Mouse (Mus musculus) cerebellum, postnatal 25 days (tissue): ENCODE results near the gene Vangl2.
"Not testable (repeated sequence)": the region's sequence is repeated elsewhere in the genome, so short reads cannot be mapped to it uniquely, and the experiment has no call there.

Experiments used
- DNase-seq, 2 experiments: peaks; one replicate each; pipeline ENCODE4 v3.0.0; 2021; ENCODE audit warnings: mixed read lengths in 2 of 2

Gene Vangl2

DNA sequence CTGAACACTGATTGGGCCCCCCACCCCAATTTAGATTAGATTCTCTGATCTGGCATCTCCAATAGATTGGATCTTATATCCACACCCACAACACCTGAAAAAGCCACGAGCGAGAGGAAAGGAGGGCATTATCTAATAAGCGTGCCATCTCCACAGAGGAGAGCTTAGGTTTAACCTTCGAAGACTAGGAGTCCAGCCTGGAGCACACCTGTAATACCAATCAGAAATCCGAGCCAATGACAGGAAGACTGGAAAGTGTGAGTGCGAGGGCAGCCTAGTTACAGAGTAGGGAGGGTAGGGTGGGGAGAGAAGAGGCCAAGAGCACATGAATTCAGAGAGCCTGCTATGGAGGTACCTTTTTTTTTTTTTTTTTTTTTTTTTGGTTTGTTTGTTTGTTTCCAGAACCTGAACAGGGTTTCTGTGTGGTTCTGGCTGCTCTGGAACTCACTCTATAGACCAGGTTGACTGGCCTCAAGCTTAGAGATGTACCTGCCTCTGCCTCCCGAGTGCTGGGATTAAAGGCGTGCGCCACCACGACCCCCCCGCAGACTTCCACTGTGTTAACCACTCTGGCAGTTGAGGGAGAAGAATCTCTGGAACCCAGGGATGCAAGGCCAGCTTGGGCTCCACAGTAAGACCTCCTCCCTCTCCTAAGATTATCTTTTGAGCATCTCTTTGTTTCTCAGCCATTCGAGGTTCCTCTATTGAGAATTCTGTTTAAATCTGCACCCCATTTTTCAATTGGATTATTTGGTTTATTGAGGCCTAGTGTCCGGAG is 29.2 kb downstream of the Vangl2 start:
- no peak for DNase-seq

DNA sequence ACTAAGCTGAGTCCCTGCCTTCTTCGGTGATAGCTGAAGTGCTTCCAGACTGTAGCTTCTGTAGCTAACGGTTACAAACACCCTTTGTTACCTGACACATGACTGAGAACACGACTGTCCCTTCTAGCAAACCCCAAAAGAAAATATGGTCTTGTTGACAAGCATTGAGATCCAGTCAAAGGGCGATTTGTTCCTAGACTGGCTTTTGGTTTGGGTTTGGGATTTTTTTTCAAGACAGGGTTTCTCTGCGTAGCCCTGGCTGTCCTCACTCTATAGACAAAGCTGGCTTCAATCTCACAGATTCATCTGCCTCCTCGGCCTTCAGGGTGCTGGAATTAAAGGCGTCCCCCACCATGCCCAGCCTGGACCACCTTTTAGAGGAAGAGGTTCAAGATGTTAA is 31.5 kb downstream of the Vangl2 start:
- DNase-seq = no peak

DNA sequence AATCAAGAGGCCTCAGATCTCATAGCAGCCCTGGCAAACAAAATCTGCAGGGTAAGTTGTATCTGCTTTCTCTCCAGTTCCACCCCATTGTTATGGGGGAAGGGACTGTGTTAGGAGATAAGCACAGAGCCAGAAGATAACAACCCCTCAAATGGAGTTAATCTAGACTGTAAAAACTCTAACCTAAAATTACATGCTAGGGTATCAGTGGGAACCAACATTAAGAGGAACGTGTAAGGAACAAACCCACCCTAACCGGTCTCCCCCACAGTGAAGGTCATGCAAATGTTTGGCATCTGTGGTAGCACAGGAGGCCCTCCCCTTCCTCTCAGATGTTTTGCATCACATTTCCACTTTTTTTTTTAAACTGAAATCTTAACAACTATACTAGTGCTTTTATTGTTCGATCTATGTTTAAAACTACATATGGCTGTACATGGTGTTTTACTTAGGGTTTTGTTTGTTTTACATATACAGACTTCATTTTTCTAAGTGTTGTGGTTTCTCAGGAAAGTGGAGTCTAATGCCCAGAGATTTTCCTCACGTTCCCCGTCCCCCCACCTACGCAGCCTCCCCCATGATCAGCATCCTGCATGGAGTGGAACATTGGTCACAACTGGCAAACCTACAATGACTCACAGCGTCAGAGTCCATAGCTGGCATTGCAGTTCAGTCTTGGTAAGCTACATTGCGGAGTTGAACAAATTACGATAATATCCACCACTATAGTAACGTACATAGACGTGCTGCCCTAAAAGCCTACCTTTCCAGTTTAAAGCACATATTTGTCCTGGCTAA is 33.1 kb downstream of the Vangl2 start:
- no peak for DNase-seq

DNA sequence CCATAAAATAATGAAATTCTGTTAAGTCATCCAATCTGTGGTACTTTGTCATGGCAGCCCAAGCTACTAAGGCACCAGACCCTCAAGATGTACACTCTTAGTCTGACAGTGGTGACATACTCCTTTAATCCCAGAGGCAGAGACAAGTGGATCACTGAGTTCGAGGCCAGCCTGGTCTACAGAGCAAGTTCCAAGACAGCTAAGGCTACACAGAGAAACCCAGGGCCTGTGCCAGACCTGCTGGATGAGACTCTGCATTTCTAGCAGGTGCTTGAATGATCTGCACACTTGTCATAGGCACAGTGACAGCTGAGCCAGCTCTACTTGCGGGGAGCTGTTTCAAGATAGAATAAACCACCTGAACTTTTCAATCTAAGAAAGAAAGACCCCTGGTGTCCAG is 33.7 kb downstream of the Vangl2 start:
- DNase-seq = no peak

DNA sequence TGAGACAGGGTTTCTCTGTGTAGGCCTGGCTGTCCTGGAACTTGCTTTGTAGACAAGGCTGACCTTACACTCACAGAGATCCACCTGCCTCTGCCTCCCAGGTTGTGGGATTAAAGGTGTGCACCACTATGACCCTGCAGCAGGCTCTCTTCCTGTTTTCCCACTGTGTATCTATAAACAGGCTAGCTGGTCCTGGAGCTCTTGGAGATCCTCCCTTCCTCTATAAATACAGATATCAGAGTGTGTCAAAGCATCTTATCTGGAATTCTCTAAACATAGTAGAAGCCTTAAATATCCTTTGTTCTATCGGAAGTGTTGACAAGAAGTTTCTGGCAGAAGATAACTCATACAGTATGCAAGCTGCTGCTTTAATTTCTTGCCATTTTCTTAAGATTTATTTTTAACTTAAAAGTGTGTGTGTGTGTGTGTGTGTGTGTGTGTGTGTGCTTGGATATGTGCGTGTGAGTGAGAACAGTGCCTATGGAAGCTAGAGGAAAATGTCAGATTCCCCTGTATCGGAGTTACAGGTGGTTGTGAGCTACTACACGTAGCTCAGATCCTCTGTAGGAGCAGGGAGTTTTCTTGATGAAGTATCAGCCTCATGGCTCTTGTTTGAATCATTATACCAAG is 35.2 kb downstream of the Vangl2 start:
- DNase-seq = no peak

DNA sequence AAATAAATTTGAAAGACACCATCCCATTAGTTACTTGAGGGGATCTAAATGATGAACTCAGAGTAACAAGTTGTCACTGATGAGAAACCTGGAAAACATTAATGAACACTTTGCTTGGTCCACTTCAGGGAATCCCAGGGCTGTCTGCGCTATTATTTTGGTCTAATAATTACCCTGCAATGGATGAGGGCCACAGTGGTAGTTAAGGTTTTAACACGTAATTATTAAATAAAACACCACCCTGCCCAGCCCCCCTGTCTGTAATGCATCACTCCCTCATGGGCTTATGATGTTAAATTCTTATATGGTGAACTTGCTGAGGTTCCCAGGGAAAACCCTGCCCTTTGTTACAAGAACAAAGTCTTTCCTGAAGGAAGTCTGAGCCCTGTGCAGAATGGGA is 36.4 kb downstream of the Vangl2 start:
- no peak for DNase-seq

DNA sequence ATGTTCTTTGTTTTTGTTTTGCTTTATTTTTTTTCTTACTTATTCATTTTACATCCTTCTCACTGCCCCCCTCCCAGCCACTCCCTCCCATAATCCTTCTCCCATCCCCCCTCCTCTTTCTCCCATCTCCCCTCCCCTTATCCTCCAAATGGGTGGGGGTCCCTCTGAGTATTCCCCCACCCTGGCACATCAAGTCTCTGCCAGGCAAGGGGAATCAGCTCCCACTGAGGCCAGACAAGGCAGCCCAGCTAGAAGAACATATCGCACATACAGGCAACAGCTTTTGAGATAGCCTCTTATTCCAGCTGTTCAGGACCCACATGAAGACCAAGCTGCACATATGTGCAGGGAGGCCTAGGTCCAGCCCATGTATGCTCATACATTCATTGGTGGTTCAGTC is 44.1 kb downstream of the Vangl2 start:
- DNase-seq = no peak

DNA sequence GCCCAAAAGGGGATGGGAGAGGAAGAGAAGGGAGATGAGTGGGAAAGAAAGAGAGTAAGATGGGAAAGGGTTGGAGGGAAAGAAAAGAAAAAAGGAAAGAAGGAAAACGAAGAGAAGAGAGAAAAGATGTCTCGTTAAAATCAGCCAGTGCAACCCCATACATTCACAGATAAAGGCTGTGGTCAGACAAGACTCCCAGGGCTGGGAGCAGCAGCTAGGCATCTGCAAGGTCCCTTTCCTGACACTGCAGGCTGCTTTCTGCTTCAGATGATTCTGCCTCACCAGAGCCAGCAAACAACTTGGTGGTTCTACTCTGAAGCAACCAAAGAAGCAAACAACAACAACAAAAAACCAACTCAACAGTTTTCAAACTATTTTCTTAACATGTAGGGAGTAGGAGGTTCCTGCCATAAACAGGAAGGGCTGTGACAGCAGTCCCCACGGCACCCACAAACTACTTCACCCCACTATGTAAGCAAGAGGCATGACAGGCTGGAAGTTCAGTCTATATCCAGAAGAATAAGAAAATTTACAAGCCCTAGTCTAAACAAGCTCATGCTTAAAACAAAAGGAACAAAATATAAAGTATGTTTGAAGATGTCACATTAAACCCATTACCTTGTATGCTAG is 44.8 kb downstream of the Vangl2 start:
- DNase-seq = no peak

DNA sequence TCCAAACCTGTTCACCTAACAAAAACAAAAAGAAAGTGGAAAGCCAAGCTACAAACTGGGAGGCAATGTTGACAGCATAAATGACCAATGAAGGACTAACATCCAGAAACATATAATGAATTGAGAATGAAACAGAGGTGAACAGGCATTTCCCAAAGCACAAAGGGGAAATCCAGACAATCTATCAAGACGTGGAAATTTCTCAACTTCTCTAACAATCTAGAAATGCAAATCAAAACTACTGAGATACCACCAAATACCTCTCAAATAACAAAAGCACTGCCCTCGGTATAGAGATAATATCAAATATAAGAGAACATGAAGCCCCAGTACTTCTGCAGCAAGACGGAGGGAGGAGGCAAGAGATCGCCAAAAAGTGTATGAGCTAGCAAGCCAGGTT is 45.5 kb downstream of the Vangl2 start:
- no peak for DNase-seq

DNA sequence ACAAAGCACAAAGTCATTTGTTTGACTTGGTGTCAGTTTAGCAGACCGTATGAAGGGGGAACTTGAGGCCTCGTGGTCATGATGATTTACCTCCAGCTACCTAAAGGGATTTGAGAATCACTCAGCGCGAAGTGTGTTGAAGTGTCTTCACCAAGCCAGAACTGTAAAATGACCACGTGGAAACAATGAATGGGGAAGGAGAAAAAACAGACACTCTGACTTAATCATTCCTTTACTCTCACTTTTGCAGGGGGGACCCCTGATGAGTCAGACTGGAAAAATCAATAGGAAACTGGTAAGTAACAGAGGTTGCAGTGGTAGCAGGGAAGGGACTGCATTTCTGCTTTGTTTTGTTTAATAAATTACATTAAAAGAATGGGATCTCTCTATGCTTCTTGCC is 46.1 kb downstream of the Vangl2 start:
- no peak for DNase-seq

DNA sequence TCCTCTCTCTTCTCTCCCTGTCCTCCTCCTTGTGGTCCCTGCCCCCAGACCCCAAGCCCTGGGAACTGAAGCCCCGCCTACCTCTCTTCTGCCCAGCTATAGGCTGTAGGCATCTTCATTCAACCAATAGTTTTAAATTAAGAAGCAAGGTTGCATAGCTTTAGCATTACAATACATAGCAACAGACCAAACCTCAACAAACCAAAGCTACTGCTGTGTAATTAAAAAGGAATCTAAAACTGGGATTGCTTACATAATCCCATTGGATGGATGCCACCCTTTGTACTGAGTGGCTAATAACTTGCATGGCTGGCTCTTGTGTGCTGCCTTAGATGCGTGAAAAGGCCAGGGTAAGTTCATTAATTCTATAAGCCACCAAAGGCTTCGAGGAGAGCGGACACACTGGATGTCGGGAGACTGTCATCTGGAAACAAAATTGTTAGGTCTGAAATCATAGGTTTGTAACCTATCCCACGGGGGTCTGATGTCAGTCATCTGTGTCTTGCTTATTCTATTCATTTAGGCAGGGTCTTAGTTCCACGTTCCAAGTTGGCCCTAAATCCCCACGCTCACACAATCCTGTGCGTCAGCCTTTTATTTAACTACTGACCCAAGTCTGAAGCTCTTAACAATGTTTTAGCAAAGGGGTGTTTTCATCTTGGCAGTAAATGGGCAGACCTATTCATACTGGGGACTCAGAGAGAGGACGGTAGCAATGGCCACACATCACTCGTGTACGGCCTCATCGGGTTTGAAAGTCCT is 48.1 kb downstream of the Vangl2 start:
- no peak for DNase-seq

DNA sequence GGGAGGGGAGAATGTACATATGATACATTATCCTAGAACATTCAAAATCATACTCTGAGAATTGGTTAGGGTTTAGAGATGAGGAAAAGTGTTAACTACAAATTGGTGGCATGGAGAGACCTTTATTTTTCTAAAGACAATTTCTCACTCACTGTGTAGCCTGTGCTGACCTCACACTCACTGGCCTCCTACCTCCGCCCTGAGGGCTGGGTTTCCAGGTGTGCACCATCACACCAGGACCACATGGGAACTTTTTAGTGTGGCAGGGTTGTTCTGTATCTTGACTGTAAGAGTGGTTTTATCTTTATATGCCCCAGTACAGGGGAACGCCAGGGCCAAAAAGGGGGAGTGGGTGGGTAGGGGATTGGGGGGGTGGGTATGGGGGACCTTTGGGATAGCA is 50.4 kb downstream of the Vangl2 start:
- DNase-seq = no peak

DNA sequence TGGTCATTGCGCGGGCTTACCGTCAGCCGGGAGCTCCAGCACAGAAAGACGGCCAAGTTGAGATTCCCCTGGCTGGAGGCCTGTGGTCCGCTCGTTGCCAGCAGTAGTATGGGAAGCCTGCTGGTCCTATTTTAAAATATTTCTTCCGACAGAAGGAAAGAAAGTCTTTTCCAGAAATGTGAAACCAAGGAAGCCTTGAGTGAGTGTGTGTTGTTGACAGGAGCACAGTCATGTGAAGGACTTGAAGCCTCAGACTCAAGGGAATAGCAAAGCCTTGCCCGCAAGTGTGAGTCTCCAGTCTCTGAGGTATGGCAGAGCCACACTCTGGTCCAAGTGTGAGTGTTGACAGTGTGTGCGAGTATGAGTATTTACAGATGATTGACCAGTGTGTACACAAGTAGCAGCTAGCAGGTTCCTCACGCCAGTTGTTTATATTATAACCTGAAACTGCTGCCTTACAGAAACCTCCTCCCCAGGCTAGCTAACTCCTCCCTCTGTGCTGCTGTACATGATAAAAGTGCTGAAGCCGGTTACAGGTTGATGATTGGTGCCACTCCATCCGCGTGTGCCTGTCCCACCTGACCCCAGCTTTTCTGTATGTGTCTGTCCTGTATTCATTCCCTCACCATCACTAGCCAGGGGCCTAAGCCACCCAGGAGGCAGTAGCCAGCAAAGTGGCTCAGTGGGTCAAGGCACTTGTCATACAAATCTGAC is 51.3 kb downstream of the Vangl2 start:
- no peak for DNase-seq

DNA sequence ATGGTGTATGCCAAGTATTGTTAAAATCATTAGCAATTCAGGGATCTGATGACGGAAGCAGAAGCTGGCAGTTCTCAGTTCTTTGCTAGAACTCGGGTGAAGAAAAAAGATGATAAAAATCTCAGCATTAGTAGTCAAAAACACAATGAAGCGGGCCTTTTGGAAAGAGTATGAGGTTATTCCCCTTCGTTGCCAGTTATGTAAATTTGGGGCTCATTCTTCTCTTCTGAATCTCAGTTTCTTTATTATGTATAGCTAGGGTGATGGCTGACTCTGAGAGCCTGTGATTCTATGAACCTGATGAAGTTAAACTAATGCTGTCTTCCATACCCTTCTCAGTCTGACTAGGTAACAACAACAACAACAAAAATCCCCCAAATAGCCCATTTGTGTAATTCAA is 52.4 kb downstream of the Vangl2 start:
- DNase-seq = no peak

DNA sequence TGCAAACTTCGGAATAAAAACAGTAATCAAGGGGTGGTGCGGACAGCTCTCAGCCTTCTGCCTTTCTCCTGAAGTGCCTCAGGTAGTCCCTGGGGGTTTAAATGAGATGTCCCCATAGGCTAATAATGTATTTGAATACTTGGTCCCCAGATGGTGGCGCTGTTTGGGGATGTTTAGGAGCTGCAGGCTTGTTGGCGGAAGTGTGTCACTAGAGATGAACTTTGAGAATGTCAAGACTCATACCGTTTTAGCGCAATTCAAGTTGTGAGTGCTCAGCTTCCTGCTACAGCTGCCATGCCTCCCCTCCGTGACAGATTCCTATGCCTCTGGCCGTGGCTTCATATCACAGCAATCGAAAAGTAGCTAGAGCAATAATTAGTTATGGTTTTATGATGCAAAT is 52.9 kb downstream of the Vangl2 start:
- no peak for DNase-seq

DNA sequence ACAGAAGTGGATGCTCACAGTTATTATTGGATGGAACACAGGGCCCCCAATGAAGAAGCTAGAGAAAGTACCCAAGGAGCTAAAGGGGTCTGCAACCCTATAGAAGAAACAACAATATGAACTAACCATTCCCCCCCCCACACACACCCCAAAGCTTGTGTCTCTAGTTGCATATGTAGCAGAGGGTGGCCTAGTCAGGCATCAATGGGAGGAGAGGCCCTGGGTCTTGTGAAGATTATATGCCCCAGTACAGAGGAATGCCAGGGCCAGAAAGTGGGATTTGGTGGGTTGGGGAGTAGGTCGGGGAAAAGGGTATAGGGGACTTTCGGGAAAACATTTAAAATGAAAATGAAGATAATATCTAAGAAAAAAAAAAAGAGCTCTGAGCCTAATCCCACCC is 53.9 kb downstream of the Vangl2 start:
- DNase-seq = not testable (repeated sequence)

DNA sequence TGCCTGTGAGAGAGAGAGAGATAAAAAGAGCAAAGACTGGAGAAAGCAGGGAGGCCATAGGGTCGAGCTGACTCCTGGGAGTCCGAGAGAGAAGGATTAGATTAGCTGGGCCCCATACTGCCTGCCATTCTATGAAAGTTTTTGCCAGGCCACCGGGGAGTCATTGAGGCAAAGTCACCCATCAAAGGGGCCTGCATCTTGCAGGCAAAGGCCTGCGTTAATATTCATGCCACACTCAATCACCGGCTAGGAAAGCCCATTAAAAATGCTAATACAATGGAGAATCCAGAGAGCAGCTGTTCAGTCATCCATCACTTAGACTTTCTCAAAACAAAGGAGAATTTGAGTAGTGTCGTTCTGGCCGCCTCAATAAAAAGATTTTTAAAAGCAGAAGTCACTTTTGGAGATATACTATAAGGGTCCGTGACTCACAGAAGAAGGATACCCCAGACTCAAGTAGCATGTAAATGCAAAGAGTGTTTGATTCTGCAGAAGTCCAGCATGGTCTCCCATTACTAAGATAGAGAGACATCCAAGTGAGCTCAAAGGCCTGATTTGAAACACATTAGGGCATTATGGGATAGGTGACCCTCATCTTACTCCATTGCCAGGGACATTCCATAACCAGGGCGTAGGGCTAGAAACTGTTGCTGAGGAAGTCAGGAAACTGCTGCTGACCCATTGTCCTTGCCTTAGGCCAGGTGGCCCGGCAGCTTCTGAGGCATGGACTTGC is 57.2 kb downstream of the Vangl2 start:
- no peak for DNase-seq

DNA sequence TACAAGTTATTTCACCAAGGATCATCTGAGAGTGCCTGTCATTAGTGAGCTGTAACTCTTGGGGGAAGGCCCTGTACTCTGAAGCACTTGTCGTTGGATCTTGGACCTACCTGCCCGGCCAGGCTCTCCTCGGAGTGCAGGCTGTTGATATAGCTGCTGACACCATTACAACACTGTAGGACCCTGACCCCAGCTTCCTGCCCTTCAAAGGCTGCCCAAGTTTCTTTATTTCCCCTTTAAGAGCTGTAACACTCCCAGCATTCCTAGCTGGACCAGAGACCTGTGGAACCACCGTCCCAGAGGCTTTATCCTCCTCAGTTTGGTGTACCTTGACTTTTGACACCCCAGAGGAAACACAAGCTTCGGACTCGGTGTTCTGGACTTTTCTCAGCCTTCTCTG is 59.0 kb downstream of the Vangl2 start:
- no peak for DNase-seq

DNA sequence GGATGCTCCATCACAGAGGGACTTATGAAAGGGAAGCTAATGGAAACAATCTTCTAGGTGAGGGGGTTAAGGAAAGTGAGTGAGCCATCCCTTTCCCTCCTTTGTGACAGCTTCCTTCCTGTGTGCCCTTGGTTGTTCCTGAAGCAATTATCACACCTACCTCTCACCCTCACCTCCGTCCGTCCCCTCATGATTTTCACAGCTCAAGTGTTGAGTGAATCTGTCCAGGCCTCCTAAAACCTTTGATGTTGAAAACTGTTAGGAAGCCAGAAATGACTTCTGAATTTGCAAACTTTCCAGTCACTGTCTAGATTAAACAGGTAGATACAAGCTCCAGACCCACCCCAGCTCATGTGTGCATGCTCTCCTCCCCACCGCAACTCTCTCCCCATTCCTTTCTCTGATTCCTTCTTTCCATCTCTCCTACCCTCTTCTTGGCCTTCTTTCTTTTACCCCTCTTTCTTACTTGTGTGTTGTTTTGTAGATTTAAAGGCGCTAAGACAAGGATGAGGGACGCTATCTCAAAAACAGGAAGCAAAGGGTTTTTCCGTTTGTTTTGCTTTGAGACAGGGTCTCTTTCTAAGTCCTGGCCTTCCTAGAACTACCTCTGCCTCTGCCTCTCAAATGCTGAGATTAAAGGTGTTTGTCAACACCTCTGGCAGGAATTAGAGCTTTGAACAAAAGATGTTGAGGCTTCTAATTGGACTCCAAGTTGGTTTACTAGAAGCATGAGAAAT is 62.0 kb downstream of the Vangl2 start:
- DNase-seq = no peak

DNA sequence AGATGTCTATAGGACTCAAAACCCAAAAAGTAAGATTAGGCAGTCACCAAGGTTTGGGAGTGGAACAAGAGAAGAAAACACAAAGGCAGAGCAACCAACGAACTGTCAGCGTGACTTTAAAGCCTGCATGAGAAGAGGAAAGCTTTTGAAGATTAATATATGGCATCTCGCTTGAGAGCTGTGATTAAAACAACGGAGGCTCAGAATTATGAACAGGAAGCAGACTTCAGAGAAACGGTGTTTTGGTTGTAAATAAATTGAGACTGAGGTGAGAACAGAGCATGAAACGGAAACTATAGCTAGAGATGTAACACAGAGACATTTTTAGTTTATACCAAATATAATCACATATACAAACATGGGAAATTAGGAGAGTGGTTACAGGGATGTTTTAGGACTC is 64.6 kb downstream of the Vangl2 start:
- DNase-seq = no peak

DNA sequence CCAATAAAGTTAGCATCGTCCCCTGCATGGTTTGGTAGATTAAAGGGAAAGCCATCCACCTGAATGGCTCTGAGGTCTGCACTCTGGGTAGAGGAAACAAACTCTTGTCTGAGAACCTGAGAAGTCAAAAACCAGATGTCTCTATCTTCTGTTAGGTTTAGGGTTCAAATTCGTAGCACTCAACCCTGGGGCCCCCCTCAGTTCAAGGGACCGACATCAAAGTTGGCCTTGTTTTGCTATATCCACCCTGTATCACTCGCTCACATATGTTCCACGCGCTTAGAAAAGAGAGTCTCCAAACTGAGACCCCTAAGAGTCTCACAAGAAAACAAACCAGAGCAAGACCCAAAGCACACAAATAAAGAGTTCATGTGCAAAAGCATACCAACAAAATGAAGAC is 66.5 kb downstream of the Vangl2 start:
- no peak for DNase-seq
